Mouse (Mus musculus): ENCODE results near the gene Reln. TPM values are rescaled to one million over a fixed set of nuclear protein-coding genes. Genes with fewer than 3 reads are reported as not detected.
A peak's percentile ranks its signal among the peaks of the same experiment; 100 is the strongest.

Reln gene
- total and polyA plus RNA-seq, 2 experiments from 2014 or later: 40.5 to 208 TPM

DNA sequence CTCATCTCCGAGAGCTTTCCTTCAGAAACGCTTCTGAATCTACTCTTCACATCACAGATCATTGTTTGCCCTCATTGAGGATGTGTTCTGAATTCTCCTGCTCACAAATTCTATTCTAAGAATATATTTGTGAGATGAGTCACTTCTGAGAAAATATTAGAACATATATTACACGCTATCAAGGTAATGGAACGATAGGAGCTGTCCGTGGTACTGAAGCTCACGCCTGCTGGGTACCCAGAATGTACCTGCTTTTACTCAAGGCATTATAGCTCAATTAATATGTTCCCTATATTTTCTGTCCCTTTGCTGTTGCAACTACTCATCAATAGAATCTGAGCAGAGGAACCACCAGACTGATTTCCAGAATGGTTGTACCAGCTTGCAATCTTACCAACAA is 107.7 kb downstream of the Reln start:
- no peaks in the 10 kb centered on the region for H3K36me3 ChIP-seq (ENCODE audit: insufficient read depth)
- ATAC-seq: no peak
- 71% methylated on average over 6 of the region's 6 CpGs for WGBS

DNA sequence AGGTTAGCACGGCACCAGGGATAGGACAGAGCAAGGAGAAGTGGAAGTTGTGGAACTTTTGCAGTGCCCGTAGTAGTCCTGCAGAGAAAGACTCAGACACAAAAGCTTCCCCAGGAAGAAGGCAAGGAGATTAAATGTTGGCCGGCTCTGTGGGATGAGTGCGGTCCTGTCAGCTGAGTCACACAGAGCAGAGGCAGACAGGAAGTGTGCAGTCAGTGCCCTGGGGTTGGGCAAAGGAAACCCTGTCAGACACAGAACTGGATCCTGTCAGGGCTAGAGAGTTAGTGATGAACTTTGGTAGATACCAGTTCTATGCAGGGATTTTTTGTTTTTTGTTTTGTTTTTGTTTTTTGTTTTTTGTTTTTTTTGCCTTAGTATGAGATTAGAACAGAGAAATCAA is 120.0 kb downstream of the Reln start:
- H3K4me3 ChIP-seq (ENCODE audit: low read depth, low read length): no peak overlapping the region
- no peak for ATAC-seq
- no peaks in the 10 kb centered on the region for H3K4me1 ChIP-seq (ENCODE audit: insufficient read depth)
- DNase-seq: no peak
- no peak overlapping the region for H3K4me2 ChIP-seq (ENCODE audit: low read depth)
- no peaks in the 10 kb centered on the region for H3K36me3 ChIP-seq (ENCODE audit: insufficient read depth)
- no peaks in the 10 kb centered on the region for H3K27me3 ChIP-seq (ENCODE audit: insufficient read depth, low read length)
- no peak overlapping the region for H3K9ac ChIP-seq
- 0 out of 2 replicates have a peak, but pooled peaks cover 3% of the 10 kb centered on the region for H3K9me3 ChIP-seq (ENCODE audit: low read length)
- H3K27ac ChIP-seq (ENCODE audit: low read depth, low read length): no peak overlapping the region
- no peak for TF ChIP-seq CTCF (IDR thresholded peaks at IDR 0.05; ENCODE audit: low read depth)
- 76% methylated on average over 4 of the region's 4 CpGs for WGBS

More for the DNA sequence above, 107.7 kb downstream of the Reln start:
- Histone ChIP-seq H3K4me2 (ENCODE audit: low read depth) (no peak overlapping the region), H3K4me3 (ENCODE audit: low read depth, low read length) (no peak overlapping the region), H3K4me1 (ENCODE audit: insufficient read depth) (no peaks in the 10 kb centered on the region), H3K27me3 (ENCODE audit: insufficient read depth, low read length) (no peaks in the 10 kb centered on the region), H3K27ac (ENCODE audit: low read depth, low read length) (no peak overlapping the region), H3K9me3 (ENCODE audit: low read length) (no peaks in the 10 kb centered on the region), H3K9ac (no peak overlapping the region)
- TF ChIP-seq CTCF (IDR thresholded peaks at IDR 0.05; ENCODE audit: low read depth): no peak
- no peak for DNase-seq

DNA sequence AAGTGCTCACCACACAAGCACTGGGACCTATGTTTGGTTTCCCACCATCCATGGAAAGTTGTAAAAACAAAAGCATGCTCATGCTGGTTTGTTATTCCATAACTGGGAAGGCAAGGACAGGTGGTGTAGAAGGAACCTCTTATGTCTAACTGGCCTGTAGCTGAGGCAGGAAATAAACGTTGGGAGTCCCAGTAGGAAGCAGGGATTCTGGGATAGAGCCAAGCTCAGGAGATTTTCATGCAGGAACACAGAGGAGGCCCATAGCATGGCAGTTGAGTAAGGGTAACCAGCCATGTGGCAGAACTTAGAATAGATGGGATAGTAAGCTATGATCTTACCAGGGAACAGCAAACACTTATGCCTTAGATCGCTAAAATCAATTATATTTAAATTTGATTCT is 120.6 kb downstream of the Reln start:
- 74% methylated on average over 2 of the region's 2 CpGs for WGBS
- Histone ChIP-seq H3K9ac (no peak overlapping the region), H3K4me2 (ENCODE audit: low read depth) (no peak overlapping the region), H3K9me3 (ENCODE audit: low read length) (0 out of 2 replicates have a peak, but pooled peaks cover 3% of the 10 kb centered on the region), H3K27me3 (ENCODE audit: insufficient read depth, low read length) (no peaks in the 10 kb centered on the region), H3K4me1 (ENCODE audit: insufficient read depth) (no peaks in the 10 kb centered on the region), H3K27ac (ENCODE audit: low read depth, low read length) (no peak overlapping the region), H3K4me3 (ENCODE audit: low read depth, low read length) (no peak overlapping the region), H3K36me3 (ENCODE audit: insufficient read depth) (no peaks in the 10 kb centered on the region)
- no peak for TF ChIP-seq CTCF (IDR thresholded peaks at IDR 0.05; ENCODE audit: low read depth)
- DNase-seq: no peak
- ATAC-seq: no peak

DNA sequence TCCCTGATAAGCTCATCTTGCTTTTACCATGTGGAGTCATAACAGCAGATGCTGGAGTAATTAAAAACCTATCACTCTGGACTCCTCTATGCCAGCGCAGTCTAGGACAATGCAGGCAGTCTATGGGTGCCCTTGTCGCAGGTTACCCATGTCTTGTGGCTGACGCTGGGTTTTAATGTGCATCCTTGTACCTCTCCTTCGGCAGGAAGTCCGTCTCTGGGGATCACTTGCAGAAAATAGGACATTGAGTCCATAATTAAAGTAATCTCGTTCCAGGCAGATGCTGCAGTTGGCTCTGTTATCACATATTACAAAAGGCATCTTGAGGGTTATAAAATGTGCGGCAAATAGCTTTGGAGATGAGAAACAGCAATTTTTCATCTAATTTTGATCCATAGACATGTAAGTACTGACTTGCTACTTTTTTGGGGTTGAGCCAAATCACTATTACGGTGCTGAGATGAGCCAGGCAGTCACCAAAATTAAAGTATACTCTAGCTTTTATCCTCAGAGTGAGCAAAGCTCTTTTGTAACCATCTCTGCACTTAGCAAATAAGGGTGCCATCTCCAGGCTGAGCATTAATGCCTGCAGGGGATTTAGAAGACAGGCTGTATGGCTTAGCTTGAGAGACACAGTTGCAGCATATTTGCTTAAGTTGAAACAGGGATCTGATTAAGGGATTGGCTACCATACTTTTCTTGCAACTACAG is 136.0 kb downstream of the Reln start:
- Histone ChIP-seq H3K27ac (ENCODE audit: low read depth, low read length) (no peak overlapping the region), H3K36me3 (ENCODE audit: insufficient read depth) (no peaks in the 10 kb centered on the region), H3K4me2 (ENCODE audit: low read depth) (no peak overlapping the region), H3K27me3 (ENCODE audit: insufficient read depth, low read length) (no peaks in the 10 kb centered on the region), H3K4me3 (ENCODE audit: low read depth, low read length) (no peak overlapping the region), H3K9ac (no peak overlapping the region), H3K4me1 (ENCODE audit: insufficient read depth) (no peaks in the 10 kb centered on the region), H3K9me3 (ENCODE audit: low read length) (no peaks in the 10 kb centered on the region)
- ATAC-seq: 0 out of 2 replicates have a peak, but pooled peaks have one; percentile 25
- WGBS: 54% methylated on average over 8 of the region's 8 CpGs
- TF ChIP-seq CTCF (IDR thresholded peaks at IDR 0.05; ENCODE audit: low read depth): no peak
- DNase-seq: peak; percentile 24

- TF ChIP-seq CTCF (IDR thresholded peaks at IDR 0.05; ENCODE audit: low read depth): no peak
- H3K27me3 ChIP-seq (ENCODE audit: insufficient read depth, low read length): no peaks in the 10 kb centered on the region
- no peaks in the 10 kb centered on the region for H3K36me3 ChIP-seq (ENCODE audit: insufficient read depth)
- no peak overlapping the region for H3K9ac ChIP-seq
- ATAC-seq (no peak), DNase-seq (no peak)
- H3K4me1 ChIP-seq (ENCODE audit: insufficient read depth): no peaks in the 10 kb centered on the region
- H3K4me2 ChIP-seq (ENCODE audit: low read depth): no peak overlapping the region
- 72% methylated on average over 2 of the region's 2 CpGs for WGBS
- H3K27ac ChIP-seq (ENCODE audit: low read depth, low read length): no peak overlapping the region
- no peaks in the 10 kb centered on the region for H3K9me3 ChIP-seq (ENCODE audit: low read length)
- no peak overlapping the region for H3K4me3 ChIP-seq (ENCODE audit: low read depth, low read length)
Observed at GRCm38 (mm10) chr5:22197926-22198325, 146.6 kb downstream of the Reln start.

DNA sequence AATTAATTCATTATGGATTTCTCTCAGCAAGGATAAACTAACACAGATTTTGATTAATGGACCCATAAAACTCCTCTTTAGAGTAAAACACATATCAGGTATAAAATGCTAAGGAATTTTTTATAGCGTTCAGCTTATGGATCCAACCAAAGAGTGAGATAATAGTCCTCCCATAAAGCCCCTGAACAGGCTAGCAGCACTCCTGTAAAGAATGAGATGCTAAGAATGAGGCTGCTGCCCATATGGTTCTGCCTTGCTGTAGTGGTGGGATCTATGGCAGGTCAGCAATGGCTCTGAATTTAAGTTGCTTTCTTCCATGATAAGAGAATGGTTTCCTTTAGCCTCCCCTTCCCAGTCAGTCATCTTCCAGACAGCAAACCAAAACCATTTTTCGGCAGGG is 147.6 kb downstream of the Reln start:
- ATAC-seq (no peak), DNase-seq (no peak)
- H3K9ac ChIP-seq: no peak overlapping the region
- H3K4me3 ChIP-seq (ENCODE audit: low read depth, low read length): no peak overlapping the region
- no peak overlapping the region for H3K27ac ChIP-seq (ENCODE audit: low read depth, low read length)
- no peak for TF ChIP-seq CTCF (IDR thresholded peaks at IDR 0.05; ENCODE audit: low read depth)
- H3K4me1 ChIP-seq (ENCODE audit: insufficient read depth): no peaks in the 10 kb centered on the region
- no peaks in the 10 kb centered on the region for H3K36me3 ChIP-seq (ENCODE audit: insufficient read depth)
- no peaks in the 10 kb centered on the region for H3K9me3 ChIP-seq (ENCODE audit: low read length)
- WGBS: 85% methylated on average over 2 of the region's 2 CpGs
- H3K27me3 ChIP-seq (ENCODE audit: insufficient read depth, low read length): no peaks in the 10 kb centered on the region
- no peak overlapping the region for H3K4me2 ChIP-seq (ENCODE audit: low read depth)

GRCm38 (mm10) chr5:22196476-22196875 is 148.0 kb downstream of the Reln start:
- ATAC-seq (no peak), DNase-seq (no peak)
- Histone ChIP-seq H3K27ac (ENCODE audit: low read depth, low read length) (no peak overlapping the region), H3K9me3 (ENCODE audit: low read length) (no peaks in the 10 kb centered on the region), H3K4me1 (ENCODE audit: insufficient read depth) (no peaks in the 10 kb centered on the region), H3K27me3 (ENCODE audit: insufficient read depth, low read length) (no peaks in the 10 kb centered on the region), H3K36me3 (ENCODE audit: insufficient read depth) (no peaks in the 10 kb centered on the region), H3K9ac (no peak overlapping the region), H3K4me2 (ENCODE audit: low read depth) (no peak overlapping the region), H3K4me3 (ENCODE audit: low read depth, low read length) (no peak overlapping the region)
- no peak for TF ChIP-seq CTCF (IDR thresholded peaks at IDR 0.05; ENCODE audit: low read depth)
- 55% methylated on average over 4 of the region's 4 CpGs for WGBS

Data from forebrain, postnatal 0 days (tissue).